Mouse (Mus musculus): ENCODE results near the gene Igfals. TPM values are rescaled to one million over a fixed set of nuclear protein-coding genes. Genes with fewer than 3 reads are reported as not detected.

Igfals gene
- not detected in 2 replicates for polyA plus RNA-seq (2011; ENCODE audit: insufficient read length, low read depth, missing spikeins)

- Histone ChIP-seq H3K27ac (ENCODE audit: insufficient read depth, low read length) (no peak within 1 kb of the TSS), H3K4me1 (ENCODE audit: control insufficient read depth, insufficient read depth, low read length) (no peaks in the 10 kb centered on the region), H3K4me3 (ENCODE audit: insufficient read depth, low read length) (no peak within 1 kb of the TSS)
- TF ChIP-seq POLR2A (IDR thresholded peaks at IDR 0.05; ENCODE audit: low read depth, low read length) (no peak), CTCF (IDR thresholded peaks at IDR 0.05; ENCODE audit: borderline replicate concordance, insufficient read depth, low read length) (no peak)
Observed at GRCm38 (mm10) chr17:24865776-24866175, at the start of gene Igfals. Gene Igfals (plus strand): TSS chr17:24865997.

GRCm38 (mm10) chr17:24817503-24817902 lies 48.3 kb upstream of the Igfals start:
- TF ChIP-seq POLR2A (IDR thresholded peaks at IDR 0.05; ENCODE audit: low read depth, low read length) (no peak), CTCF (IDR thresholded peaks at IDR 0.05; ENCODE audit: borderline replicate concordance, insufficient read depth, low read length) (no peak)
- H3K27ac ChIP-seq (ENCODE audit: insufficient read depth, low read length): no peak overlapping the region
- no peaks in the 10 kb centered on the region for H3K4me1 ChIP-seq (ENCODE audit: control insufficient read depth, insufficient read depth, low read length)
- no peak overlapping the region for H3K4me3 ChIP-seq (ENCODE audit: insufficient read depth, low read length)

- Histone ChIP-seq H3K27ac (ENCODE audit: insufficient read depth, low read length) (no peak overlapping the region), H3K4me1 (ENCODE audit: control insufficient read depth, insufficient read depth, low read length) (no peaks in the 10 kb centered on the region), H3K4me3 (ENCODE audit: insufficient read depth, low read length) (no peak overlapping the region)
- TF ChIP-seq POLR2A (IDR thresholded peaks at IDR 0.05; ENCODE audit: low read depth, low read length) (no peak), CTCF (IDR thresholded peaks at IDR 0.05; ENCODE audit: borderline replicate concordance, insufficient read depth, low read length) (no peak)
Observed at GRCm38 (mm10) chr17:24818172-24818571, 47.6 kb upstream of the Igfals start.

GRCm38 (mm10) chr17:24819469-24819868 lies 46.3 kb upstream of the Igfals start:
- Histone ChIP-seq H3K4me3 (ENCODE audit: insufficient read depth, low read length) (no peak overlapping the region), H3K27ac (ENCODE audit: insufficient read depth, low read length) (no peak overlapping the region), H3K4me1 (ENCODE audit: control insufficient read depth, insufficient read depth, low read length) (no peaks in the 10 kb centered on the region)
- no peak for TF ChIP-seq POLR2A (IDR thresholded peaks at IDR 0.05; ENCODE audit: low read depth, low read length)
- no peak for TF ChIP-seq CTCF (IDR thresholded peaks at IDR 0.05; ENCODE audit: borderline replicate concordance, insufficient read depth, low read length)

GRCm38 (mm10) chr17:24821351-24822280 lies 44.2 kb upstream of the Igfals start:
- TF ChIP-seq CTCF (IDR thresholded peaks at IDR 0.05; ENCODE audit: borderline replicate concordance, insufficient read depth, low read length): no peak
- no peak for TF ChIP-seq POLR2A (IDR thresholded peaks at IDR 0.05; ENCODE audit: low read depth, low read length)
- Histone ChIP-seq H3K27ac (ENCODE audit: insufficient read depth, low read length) (no peak overlapping the region), H3K4me3 (ENCODE audit: insufficient read depth, low read length) (no peak overlapping the region), H3K4me1 (ENCODE audit: control insufficient read depth, insufficient read depth, low read length) (no peaks in the 10 kb centered on the region)

- Histone ChIP-seq H3K4me1 (ENCODE audit: control insufficient read depth, insufficient read depth, low read length) (no peaks in the 10 kb centered on the region), H3K27ac (ENCODE audit: insufficient read depth, low read length) (no peak within 1 kb of the TSS), H3K4me3 (ENCODE audit: insufficient read depth, low read length) (no peak within 1 kb of the TSS)
- TF ChIP-seq CTCF (IDR thresholded peaks at IDR 0.05; ENCODE audit: borderline replicate concordance, insufficient read depth, low read length) (no peak), POLR2A (IDR thresholded peaks at IDR 0.05; ENCODE audit: low read depth, low read length) (no peak)
Observed at GRCm38 (mm10) chr17:24839842-24840241, 26.0 kb upstream of the Igfals start, which contains the start of gene Hagh. Gene Hagh (plus strand): TSS chr17:24840143.

GRCm38 (mm10) chr17:24840341-24840740 lies 25.5 kb upstream of the Igfals start:
- H3K27ac ChIP-seq (ENCODE audit: insufficient read depth, low read length): no peak overlapping the region
- no peak overlapping the region for H3K4me3 ChIP-seq (ENCODE audit: insufficient read depth, low read length)
- no peaks in the 10 kb centered on the region for H3K4me1 ChIP-seq (ENCODE audit: control insufficient read depth, insufficient read depth, low read length)
- TF ChIP-seq POLR2A (IDR thresholded peaks at IDR 0.05; ENCODE audit: low read depth, low read length): no peak
- no peak for TF ChIP-seq CTCF (IDR thresholded peaks at IDR 0.05; ENCODE audit: borderline replicate concordance, insufficient read depth, low read length)

- Histone ChIP-seq H3K27ac (ENCODE audit: insufficient read depth, low read length) (no peak overlapping the region), H3K4me3 (ENCODE audit: insufficient read depth, low read length) (no peak overlapping the region), H3K4me1 (ENCODE audit: control insufficient read depth, insufficient read depth, low read length) (no peaks in the 10 kb centered on the region)
- TF ChIP-seq CTCF (IDR thresholded peaks at IDR 0.05; ENCODE audit: borderline replicate concordance, insufficient read depth, low read length): peak; percentile 31; the same call in 1 of the 2 replicates
- TF ChIP-seq POLR2A (IDR thresholded peaks at IDR 0.05; ENCODE audit: low read depth, low read length): no peak
Observed at GRCm38 (mm10) chr17:24841133-24841532, 24.7 kb upstream of the Igfals start.

- no peak overlapping the region for H3K27ac ChIP-seq (ENCODE audit: insufficient read depth, low read length)
- no peak for TF ChIP-seq CTCF (IDR thresholded peaks at IDR 0.05; ENCODE audit: borderline replicate concordance, insufficient read depth, low read length)
- no peak for TF ChIP-seq POLR2A (IDR thresholded peaks at IDR 0.05; ENCODE audit: low read depth, low read length)
- H3K4me3 ChIP-seq (ENCODE audit: insufficient read depth, low read length): no peak overlapping the region
- no peaks in the 10 kb centered on the region for H3K4me1 ChIP-seq (ENCODE audit: control insufficient read depth, insufficient read depth, low read length)
Observed at GRCm38 (mm10) chr17:24842631-24843030, 23.2 kb upstream of the Igfals start.

GRCm38 (mm10) chr17:24844525-24844924 lies 21.3 kb upstream of the Igfals start:
- TF ChIP-seq CTCF (IDR thresholded peaks at IDR 0.05; ENCODE audit: borderline replicate concordance, insufficient read depth, low read length) (no peak), POLR2A (IDR thresholded peaks at IDR 0.05; ENCODE audit: low read depth, low read length) (no peak)
- H3K4me1 ChIP-seq (ENCODE audit: control insufficient read depth, insufficient read depth, low read length): peaks cover 3% of the 10 kb centered on the region
- H3K27ac ChIP-seq (ENCODE audit: insufficient read depth, low read length): no peak overlapping the region
- no peak overlapping the region for H3K4me3 ChIP-seq (ENCODE audit: insufficient read depth, low read length)

Data from embryonic fibroblast, embryonic 13.5 days (primary cell).